Mouse (Mus musculus) midbrain, embryonic 15.5 days (tissue): ENCODE results near the gene Lipe. TPM values are rescaled to one million over a fixed set of nuclear protein-coding genes. Genes with fewer than 3 reads are reported as not detected.
"Not testable (repeated sequence)": the region's sequence is repeated elsewhere in the genome, so short reads cannot be mapped to it uniquely, and the experiment has no call there.

ENCODE experiments used
- ATAC-seq: fragments of 200-750 bp; cut with Nextera tagmentation; replicated peaks from 2 replicates; pipeline ENCODE4 v1.8.0; 2017; ENCODE audit warnings: moderate TSS enrichment
- H3K27ac ChIP-seq: fragments of 300-500 bp; sonication (generic); 2 replicates; pipeline ENCODE4 v1.5.1; 2015; ENCODE audit warnings: mild to moderate bottlenecking, inconsistent platforms
- H3K27me3 ChIP-seq: fragments of 300-500 bp; sonication (generic); replicated peaks from 2 replicates; pipeline ENCODE4 v1.6.1; 2015; ENCODE audit warnings: inconsistent platforms
- H3K36me3 ChIP-seq: fragments of 300-500 bp; sonication (generic); replicated peaks from 2 replicates; pipeline ENCODE4 v1.6.1; 2015; ENCODE audit warnings: inconsistent platforms
- H3K4me1 ChIP-seq: fragments of 300-500 bp; sonication (generic); 2 replicates; pipeline ENCODE4 v1.6.1; 2015; ENCODE audit warnings: inconsistent platforms
- H3K4me2 ChIP-seq: fragments of 300-500 bp; sonication (generic); 2 replicates; pipeline ENCODE4 v1.6.1; 2015; ENCODE audit warnings: inconsistent platforms, mild to moderate bottlenecking, moderate library complexity
- H3K4me3 ChIP-seq: fragments of 300-500 bp; sonication (generic); 2 replicates; pipeline ENCODE4 v1.5.1; 2015; ENCODE audit warnings: mild to moderate bottlenecking, inconsistent platforms
- H3K9ac ChIP-seq: fragments of 300-500 bp; sonication (generic); 2 replicates; pipeline ENCODE4 v1.6.1; 2015; ENCODE audit warnings: mild to moderate bottlenecking, inconsistent platforms
- H3K9me3 ChIP-seq: fragments of 300-500 bp; sonication (generic); 2 replicates; pipeline ENCODE4 v1.6.1; 2016; ENCODE audit warnings: inconsistent platforms
- WGBS: fragments of 180-500 bp; shearing (Covaris S2); methylation state at CpG from one replicate; pipeline ENCODE4 v1.1.7; 2015; ENCODE audit warnings: mixed read lengths; 5-methylcytosine and 5-hydroxymethylcytosine counted together
- polyA plus RNA-seq: library from polyadenylated mRNA; unstranded; fragments of >200 nt; fragmentation: Nextera tagmentation; extraction: Ambion mirVana; gene quantifications from 2 replicates; pipeline ENCODE4 v1.2.1, GENCODE M21; 2015

Gene Lipe
- polyA plus RNA-seq, 1 experiment from 2014 or later = 10.5 TPM

- no peak for ATAC-seq
- H3K4me3 ChIP-seq = no peak overlapping the region
- H3K27ac ChIP-seq = no peak overlapping the region
These were observed 31.6 kb upstream of the Lipe start for GRCm38 (mm10) chr7:25429886-25430784.

DNA sequence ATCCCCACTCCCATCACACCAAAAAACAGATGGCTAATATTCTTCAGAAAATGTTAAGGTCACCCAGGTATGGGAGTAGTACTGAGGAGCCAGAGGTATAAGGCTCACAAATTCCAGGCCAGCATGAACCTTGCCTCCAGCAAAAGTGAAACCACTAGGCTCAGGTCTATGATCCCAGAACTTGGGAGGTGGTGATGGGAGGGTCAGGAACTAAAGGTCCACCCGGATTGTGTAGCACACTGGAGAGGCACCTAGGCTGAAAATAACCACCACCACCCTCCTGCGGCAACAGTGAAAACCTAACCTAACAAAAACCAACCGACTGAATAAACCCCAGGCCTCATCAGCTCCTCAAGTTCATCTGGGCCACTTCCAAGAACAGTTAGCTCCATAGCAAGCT lies 29.8 kb upstream of the Lipe start:
- H3K36me3 ChIP-seq = no peaks in the 10 kb centered on the region
- H3K4me2 ChIP-seq = no peak overlapping the region
- H3K9ac ChIP-seq = no peak overlapping the region
- no peak overlapping the region for H3K4me3 ChIP-seq
- H3K27me3 ChIP-seq = no peaks in the 10 kb centered on the region
- no peak overlapping the region for H3K27ac ChIP-seq
- H3K4me1 ChIP-seq = no peaks in the 10 kb centered on the region
- ATAC-seq = no peak
- 92% methylated on average over 3 of the region's 3 CpGs for WGBS
- H3K9me3 ChIP-seq = no peaks in the 10 kb centered on the region

More at GRCm38 (mm10) chr7:25429886-25430784, 31.6 kb upstream of the Lipe start:
- Histone ChIP-seq H3K9me3 (no peaks in the 10 kb centered on the region), H3K36me3 (no peaks in the 10 kb centered on the region), H3K9ac (no peak overlapping the region), H3K27me3 (no peaks in the 10 kb centered on the region), H3K4me2 (no peak overlapping the region), H3K4me1 (no peaks in the 10 kb centered on the region)
- 90% methylated on average over 4 of the region's 4 CpGs for WGBS

- Histone ChIP-seq H3K9ac (no peak overlapping the region), H3K27ac (no peak overlapping the region), H3K4me3 (no peak overlapping the region), H3K4me1 (no peaks in the 10 kb centered on the region), H3K27me3 (no peaks in the 10 kb centered on the region), H3K36me3 (no peaks in the 10 kb centered on the region), H3K4me2 (no peak overlapping the region), H3K9me3 (no peaks in the 10 kb centered on the region)
- ATAC-seq = no peak
- 81% methylated on average over 5 of the region's 5 CpGs for WGBS
These were observed 28.6 kb upstream of the Lipe start for GRCm38 (mm10) chr7:25427144-25427543.

DNA sequence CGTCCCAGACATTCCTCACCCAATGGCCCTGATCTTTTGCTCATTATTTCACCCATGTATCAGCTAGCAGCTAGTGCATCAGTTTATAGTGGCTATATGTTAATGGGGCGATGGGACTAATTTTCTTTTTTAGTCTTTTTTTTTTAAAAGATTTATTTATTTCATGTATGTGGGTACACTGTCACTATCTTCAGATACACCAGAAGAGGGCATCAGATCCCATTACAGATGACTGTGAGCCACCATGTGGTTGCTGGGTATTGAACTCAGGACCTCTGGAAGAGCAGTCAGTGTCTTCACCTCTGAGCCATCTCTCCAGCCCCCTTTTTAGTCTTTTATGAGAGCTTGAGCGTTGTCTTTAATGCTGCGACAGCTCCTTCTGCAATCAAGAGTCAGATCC lies 27.9 kb upstream of the Lipe start:
- not testable (repeated sequence) for H3K9ac ChIP-seq, H3K4me3 ChIP-seq, H3K27ac ChIP-seq, H3K27me3 ChIP-seq, H3K4me2 ChIP-seq, H3K9me3 ChIP-seq, H3K4me1 ChIP-seq, H3K36me3 ChIP-seq, ATAC-seq
- 90% methylated on average over 4 of the region's 4 CpGs for WGBS

GRCm38 (mm10) chr7:25424429-25424828 lies 25.9 kb upstream of the Lipe start:
- Histone ChIP-seq H3K36me3 (no peaks in the 10 kb centered on the region), H3K27me3 (no peaks in the 10 kb centered on the region), H3K27ac (no peak overlapping the region), H3K4me2 (no peak overlapping the region), H3K4me1 (no peaks in the 10 kb centered on the region), H3K9me3 (no peaks in the 10 kb centered on the region), H3K4me3 (no peak overlapping the region), H3K9ac (no peak overlapping the region)
- 37% methylated on average over 4 of the region's 4 CpGs for WGBS
- ATAC-seq = peak; percentile 58

- no peak overlapping the region for H3K27ac ChIP-seq
- H3K4me2 ChIP-seq = no peak overlapping the region
- H3K27me3 ChIP-seq = no peaks in the 10 kb centered on the region
- no peaks in the 10 kb centered on the region for H3K9me3 ChIP-seq
- H3K4me1 ChIP-seq = no peaks in the 10 kb centered on the region
- no peak overlapping the region for H3K4me3 ChIP-seq
- H3K36me3 ChIP-seq = no peaks in the 10 kb centered on the region
- ATAC-seq = no peak
- H3K9ac ChIP-seq = no peak overlapping the region
- 69% methylated on average over 16 of the region's 16 CpGs for WGBS
These were observed 23.9 kb upstream of the Lipe start for GRCm38 (mm10) chr7:25422286-25422841.

DNA sequence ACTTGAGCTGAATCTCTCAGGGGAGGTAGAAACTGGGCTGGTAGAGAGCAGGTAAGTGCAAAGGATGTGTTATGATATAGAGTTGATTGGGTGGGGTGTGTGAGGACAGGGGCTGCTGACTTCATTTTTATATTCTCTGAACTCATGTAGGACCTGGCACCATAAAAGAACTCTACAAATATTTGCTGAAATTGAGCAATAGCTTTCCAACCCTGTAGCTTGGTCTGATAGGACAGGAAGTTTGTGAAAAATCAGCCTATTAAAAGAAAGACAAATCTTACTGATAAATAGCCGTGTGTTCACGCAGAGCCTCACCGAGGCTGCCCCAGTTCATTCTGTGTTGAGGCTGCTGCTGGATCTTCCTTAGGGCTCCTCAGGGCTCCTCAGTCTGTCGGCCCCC lies 21.4 kb upstream of the Lipe start:
- no peaks in the 10 kb centered on the region for H3K36me3 ChIP-seq
- H3K9me3 ChIP-seq = no peaks in the 10 kb centered on the region
- no peaks in the 10 kb centered on the region for H3K4me1 ChIP-seq
- H3K4me2 ChIP-seq = no peak overlapping the region
- WGBS = 94% methylated on average over 4 of the region's 4 CpGs
- no peak overlapping the region for H3K9ac ChIP-seq
- H3K4me3 ChIP-seq = no peak overlapping the region
- H3K27me3 ChIP-seq = no peaks in the 10 kb centered on the region
- ATAC-seq = no peak
- H3K27ac ChIP-seq = no peak overlapping the region

DNA sequence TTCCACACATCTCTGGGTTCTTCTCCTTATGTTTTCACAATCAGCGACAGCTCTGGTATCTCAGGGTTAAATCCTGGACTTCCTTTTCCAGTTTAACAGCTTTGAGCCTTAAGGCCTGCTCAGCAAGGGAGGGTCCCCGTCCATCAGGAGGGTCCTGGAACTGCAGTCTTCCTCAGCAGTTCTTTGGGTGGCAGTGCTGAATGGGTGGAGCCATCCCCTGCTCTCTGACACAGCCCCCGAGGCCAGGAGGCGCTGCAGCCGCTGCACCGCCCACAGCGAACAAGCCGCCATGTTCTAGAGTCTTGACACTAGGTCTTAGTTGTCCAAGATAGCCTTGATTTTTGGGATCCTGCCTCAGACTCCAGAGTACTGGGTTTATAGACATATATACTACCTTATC lies 21.0 kb upstream of the Lipe start:
- Histone ChIP-seq H3K4me2 (no peak overlapping the region), H3K36me3 (no peaks in the 10 kb centered on the region), H3K9me3 (no peaks in the 10 kb centered on the region), H3K4me3 (no peak overlapping the region), H3K27ac (no peak overlapping the region), H3K4me1 (no peaks in the 10 kb centered on the region), H3K9ac (no peak overlapping the region), H3K27me3 (no peaks in the 10 kb centered on the region)
- WGBS = 85% methylated on average over 8 of the region's 8 CpGs
- no peak for ATAC-seq

DNA sequence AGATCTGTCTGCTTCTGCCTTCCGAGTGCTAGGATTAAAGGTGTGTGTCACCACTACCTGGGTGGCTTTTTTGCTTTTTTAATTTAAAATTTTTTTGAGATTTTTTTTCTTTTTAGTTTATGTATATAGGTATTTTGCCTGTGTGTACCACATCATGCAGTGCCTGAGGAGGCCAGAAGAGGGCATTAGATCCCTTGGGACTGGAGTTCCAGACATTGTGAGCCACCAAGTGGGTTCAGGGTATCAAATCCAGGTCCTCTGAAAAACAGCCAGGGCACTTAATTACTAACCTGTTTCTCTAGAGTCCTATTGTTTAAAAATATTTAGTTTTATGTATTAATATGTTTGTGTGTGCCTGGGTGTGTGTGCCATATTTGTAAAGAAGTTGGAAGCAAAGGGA lies 19.1 kb upstream of the Lipe start:
- no peaks in the 10 kb centered on the region for H3K36me3 ChIP-seq
- no peak overlapping the region for H3K9ac ChIP-seq
- no peak for ATAC-seq
- H3K4me3 ChIP-seq = no peak overlapping the region
- WGBS = 85% methylated on average over 1 of the region's 1 CpGs
- no peak overlapping the region for H3K4me2 ChIP-seq
- H3K27ac ChIP-seq = no peak overlapping the region
- no peaks in the 10 kb centered on the region for H3K27me3 ChIP-seq
- H3K9me3 ChIP-seq = no peaks in the 10 kb centered on the region
- H3K4me1 ChIP-seq = no peaks in the 10 kb centered on the region

DNA sequence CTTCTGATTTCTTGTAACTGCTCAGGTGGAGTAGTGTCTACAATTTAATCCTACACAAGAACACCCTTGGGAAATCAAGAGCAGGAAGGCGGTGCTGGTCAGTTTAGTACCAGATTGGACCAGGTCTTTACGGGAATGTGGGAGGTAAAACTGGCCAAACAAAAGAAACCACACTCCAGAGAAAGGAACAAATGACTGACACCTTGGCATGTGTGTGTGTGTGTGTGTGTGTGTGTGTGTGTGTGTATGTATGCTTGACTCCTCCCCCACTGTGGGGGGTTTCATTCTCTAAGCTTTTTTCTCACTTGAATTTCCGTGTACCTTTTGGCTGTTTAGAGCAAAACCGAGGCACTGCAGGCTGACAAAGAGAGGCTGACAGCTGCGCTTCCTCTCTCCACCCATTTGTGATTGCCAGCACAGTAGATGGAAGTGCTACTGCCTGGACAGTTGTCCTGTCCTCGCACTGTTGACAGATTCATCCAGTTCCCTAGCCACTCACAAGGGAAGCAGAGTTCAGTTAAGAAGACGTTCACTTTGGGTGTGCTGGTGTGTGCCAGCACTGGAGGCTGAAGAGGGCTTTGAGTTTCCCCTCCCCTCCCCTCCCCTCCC lies 14.4 kb upstream of the Lipe start, which contains the start of gene Cxcl17:
Cxcl17 (minus strand) TSS at position 54 of the 609 bp plus-strand sequence.
- no peak for ATAC-seq
- no peak within 1 kb of the TSS for H3K4me2 ChIP-seq
- H3K27ac ChIP-seq = no peak within 1 kb of the TSS
- no peaks in the 10 kb centered on the region for H3K36me3 ChIP-seq
- no peak within 1 kb of the TSS for H3K4me3 ChIP-seq
- H3K9ac ChIP-seq = no peak within 1 kb of the TSS
- H3K27me3 ChIP-seq = no peaks in the 10 kb centered on the region
- H3K4me1 ChIP-seq = no peaks in the 10 kb centered on the region
- WGBS = 56% methylated on average over 7 of the region's 7 CpGs
- no peaks in the 10 kb centered on the region for H3K9me3 ChIP-seq

DNA sequence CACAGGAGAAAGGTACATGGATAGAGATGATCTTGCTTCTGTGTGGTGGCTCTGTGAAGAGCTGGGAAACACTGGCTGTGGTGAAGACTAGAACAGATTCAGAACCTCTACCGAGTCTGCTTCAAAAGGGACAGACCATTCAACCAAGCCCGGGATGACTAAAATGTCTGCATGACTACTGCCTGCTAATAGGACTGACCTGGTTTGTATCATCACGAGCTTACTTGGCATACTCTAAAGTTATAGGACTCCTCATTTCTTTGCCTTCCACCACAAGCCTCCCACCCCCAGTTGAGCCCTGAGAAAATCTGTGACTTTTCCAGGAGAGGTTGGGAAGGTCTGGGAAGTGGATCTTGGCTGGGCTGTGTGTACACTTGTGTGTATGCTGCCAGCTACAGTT lies 13.4 kb upstream of the Lipe start:
- no peaks in the 10 kb centered on the region for H3K36me3 ChIP-seq
- H3K27ac ChIP-seq = no peak overlapping the region
- H3K9me3 ChIP-seq = no peaks in the 10 kb centered on the region
- no peaks in the 10 kb centered on the region for H3K27me3 ChIP-seq
- no peak for ATAC-seq
- no peak overlapping the region for H3K9ac ChIP-seq
- no peaks in the 10 kb centered on the region for H3K4me1 ChIP-seq
- H3K4me2 ChIP-seq = no peak overlapping the region
- no peak overlapping the region for H3K4me3 ChIP-seq
- WGBS = 90% methylated on average over 3 of the region's 3 CpGs

DNA sequence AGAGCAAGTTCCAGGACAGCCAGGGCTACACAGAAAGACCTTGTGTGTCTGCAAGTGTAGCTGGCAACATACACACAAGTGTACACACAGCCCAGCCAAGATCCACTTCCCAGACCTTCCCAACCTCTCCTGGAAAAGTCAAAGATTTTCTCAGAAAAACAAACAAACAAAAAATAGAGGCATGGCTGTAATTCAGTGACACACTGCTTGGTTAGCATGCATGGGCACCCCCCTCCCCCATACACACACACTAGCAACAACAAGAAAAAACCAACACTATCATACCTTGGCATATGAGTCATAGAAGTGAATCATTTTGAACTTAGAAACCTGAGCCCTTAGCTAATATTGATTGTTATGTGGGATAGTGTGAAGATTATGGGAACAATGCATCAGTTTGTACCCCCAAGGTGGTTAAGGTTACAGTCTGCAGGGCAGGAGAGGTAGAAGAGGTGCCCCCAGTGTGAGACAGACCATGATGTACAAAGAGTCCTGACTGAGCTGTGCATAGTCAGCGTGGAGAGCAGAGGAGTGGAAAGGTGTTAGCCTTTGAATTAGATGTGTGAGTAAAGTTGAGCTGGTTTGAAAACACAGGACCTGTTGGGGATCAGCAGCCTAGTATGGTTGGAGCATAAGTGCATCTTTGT lies 12.6 kb upstream of the Lipe start:
- WGBS = 89% methylated on average over 1 of the region's 1 CpGs
- no peaks in the 10 kb centered on the region for H3K4me1 ChIP-seq
- no peak overlapping the region for H3K4me3 ChIP-seq
- no peak overlapping the region for H3K4me2 ChIP-seq
- H3K27me3 ChIP-seq = no peaks in the 10 kb centered on the region
- H3K27ac ChIP-seq = no peak overlapping the region
- H3K9me3 ChIP-seq = no peaks in the 10 kb centered on the region
- ATAC-seq = no peak
- H3K36me3 ChIP-seq = no peaks in the 10 kb centered on the region
- H3K9ac ChIP-seq = no peak overlapping the region
